Mouse (Mus musculus) neutrophil, adult 5-6 weeks (primary cell): Measurements from ENCODE around the gene Mphosph9. TPM values are rescaled to one million over a fixed set of nuclear protein-coding genes. Genes with fewer than 3 reads are reported as not detected.
"Not testable (repeated sequence)": the region's sequence is repeated elsewhere in the genome, so short reads cannot be mapped to it uniquely, and the experiment has no call there.

Experiments
- ATAC-seq: fragments of 151-379, 151-347 bp; 2 replicates; pipeline ENCODE4 v1.8.0; 2017; ENCODE audit warnings: mild to moderate bottlenecking, moderate TSS enrichment; ENCODE audit not compliant: insufficient number of reproducible peaks, poor library complexity, low FRiP score, severe bottlenecking; ENCODE audit errors: extremely low read depth
- total RNA-seq: library from RNA; stranded (forward); fragments of 200-1000 nt; gene quantifications from 2 replicates; pipeline ENCODE4 v1.2.3, GENCODE M21; 2017

The Mphosph9 gene
- total RNA-seq, 1 experiment from 2014 or later = 18.3 TPM

DNA sequence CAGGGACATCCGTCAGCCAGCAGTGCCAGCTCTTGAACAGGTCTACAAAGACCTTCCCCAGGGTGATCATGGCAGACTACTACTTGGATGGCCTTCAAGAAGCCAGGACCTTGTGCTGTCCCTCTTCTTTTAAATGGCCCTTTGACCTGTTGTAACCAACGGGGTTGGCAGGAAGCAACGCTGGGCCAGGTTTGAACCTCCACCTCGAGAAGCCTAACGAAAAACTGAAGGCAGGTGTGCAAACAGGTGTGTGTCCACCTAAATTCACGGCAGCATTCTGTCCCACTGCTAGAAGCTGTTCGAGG, 106.1 kb downstream of the Mphosph9 start:
- ATAC-seq = no peak

DNA sequence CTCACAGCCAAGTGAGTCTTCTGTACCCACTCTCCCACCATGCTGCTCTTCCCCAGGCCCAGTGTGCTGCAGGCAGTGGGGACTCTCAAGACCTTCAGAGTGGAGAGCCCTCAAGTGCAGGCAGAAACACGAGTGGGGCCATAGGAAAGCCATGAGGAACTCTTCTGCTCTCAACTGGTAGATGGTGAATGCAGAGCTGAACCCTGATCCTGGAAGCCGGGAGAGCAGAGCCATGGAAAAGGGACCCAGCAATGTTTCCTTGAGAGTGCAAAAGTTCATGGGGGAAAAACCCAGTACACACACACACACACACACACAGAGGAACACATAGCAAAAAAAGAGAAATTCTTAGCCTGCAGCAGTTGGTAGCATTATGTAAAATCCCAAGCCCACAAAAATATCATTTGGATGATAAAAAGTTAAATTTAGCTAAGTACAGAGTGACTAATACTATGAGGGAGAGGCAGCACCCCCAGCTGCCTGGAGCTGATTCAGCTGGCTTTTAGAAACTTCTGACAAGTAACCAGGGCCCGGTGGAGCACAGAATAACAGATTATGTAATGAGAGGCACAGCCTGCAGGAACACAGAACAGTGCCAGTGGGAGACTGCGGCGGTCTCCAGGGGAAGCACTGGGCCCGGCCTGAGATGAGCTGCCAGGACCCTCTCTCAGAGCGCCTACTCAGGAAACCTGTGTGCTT, 106.6 kb downstream of the Mphosph9 start:
- no peak for ATAC-seq

DNA sequence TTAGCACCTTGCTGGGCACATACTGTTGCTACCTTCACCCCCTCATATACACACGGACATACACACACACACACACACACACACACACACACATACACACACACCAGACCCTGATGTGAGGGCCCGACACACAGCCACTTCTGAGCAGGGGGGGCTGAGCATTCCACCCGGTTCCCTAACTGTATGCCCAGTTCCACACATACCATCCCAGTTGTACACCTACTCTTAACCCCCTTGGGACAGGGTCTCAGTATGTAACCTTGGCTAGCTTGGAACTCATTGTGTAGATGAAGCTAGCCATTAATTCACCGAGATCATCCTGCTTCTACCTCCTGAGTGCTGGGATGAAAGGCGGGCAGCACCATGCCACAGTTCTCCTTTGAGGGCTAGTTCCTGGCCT, 107.2 kb downstream of the Mphosph9 start:
- ATAC-seq = no peak

- ATAC-seq = no peak
These were observed 108.3 kb downstream of the Mphosph9 start for GRCm38 (mm10) chr5:124219431-124219830.

DNA sequence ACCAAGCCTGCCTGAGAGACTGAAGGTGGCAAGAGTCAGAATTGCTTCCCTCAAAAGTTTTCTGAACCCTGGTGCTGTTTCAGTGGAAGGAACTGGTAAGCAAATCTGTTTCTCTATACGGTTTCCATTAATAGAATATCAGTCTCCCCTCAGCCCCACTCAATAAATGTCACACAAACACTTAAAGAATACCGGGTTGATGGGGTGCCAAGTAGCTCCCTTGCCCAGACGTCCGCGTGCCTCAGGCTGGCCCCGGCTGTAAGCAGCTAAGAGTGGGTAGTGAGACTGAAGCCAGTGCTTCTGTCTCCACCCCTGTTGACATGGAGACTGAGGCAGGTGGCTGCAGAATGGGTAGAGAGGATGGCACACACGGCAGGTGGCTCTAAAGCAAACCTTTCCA, 108.8 kb downstream of the Mphosph9 start:
- ATAC-seq = no peak

DNA sequence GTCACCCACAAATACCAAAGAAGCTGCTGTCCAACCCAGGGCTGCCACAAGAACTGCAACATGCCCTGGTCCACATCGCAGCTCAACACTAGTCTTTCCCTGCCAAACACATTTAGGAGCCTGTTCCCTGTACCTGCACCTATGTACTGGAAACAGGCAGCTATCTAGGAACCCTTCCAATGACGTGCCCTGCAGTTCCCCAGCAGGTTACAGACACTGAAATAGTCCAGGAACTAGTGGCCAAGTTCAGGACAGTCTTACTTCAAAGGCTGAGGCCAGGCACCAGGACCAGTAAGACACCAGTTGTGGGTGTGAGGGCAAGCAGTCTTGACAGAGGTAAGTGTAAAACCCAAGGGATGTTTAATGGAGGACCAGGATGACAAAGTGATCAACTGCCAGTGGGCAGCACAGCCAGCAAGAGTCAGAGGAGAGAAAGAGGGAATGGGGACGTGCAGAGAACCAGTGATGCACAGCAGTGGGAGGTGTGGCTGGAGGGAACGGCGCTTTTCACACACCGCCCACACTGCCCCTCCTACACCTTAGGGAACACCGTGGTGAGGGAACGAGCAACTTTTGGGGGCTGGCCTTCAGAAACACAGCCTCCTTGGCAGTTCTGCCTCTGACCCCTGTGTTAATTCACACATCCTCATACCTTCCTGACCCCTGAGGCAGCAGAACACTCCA, 110.1 kb downstream of the Mphosph9 start:
- ATAC-seq = no peak

DNA sequence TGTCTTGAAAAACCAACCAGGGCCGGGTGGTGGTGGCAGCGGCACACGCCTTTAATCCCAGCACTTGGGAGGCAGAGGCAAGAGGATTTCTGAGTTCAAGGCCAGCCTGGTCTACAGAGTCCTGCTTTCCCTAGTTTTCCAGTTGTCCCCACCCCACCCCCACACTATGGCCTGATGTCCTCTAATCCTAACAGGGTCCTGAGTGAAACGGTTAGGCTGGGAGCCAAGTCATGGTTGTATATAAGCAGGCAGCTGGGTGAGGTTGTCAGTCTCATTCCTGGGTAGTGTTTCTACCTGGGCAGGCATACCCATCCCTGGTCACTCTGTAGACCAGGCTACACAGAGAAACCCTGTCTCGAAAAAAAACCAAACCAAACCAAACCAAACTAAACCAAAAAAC, 110.7 kb downstream of the Mphosph9 start:
- ATAC-seq = not testable (repeated sequence)

DNA sequence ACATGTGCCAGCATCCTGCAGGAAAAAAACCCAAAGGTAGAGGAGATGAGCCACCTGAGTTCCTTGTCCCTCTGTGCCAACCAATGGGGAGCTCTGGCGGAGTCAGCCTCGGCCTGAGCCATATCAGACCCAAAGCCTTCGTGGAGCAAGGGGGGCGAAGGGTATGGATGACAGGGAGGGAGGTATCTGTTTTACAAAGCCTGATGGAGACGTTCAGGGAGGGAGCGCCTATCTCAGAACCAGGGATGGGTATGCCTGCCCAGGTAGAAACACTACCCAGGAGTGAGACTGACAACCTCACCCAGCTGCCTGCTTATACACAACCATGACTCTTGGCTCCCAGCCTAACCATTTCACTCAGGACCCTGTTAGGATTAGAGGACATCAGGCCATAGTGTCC, 111.4 kb downstream of the Mphosph9 start:
- ATAC-seq = no peak

GRCm38 (mm10) chr5:124215647-124216046, 112.1 kb downstream of the Mphosph9 start:
- ATAC-seq = no peak

DNA sequence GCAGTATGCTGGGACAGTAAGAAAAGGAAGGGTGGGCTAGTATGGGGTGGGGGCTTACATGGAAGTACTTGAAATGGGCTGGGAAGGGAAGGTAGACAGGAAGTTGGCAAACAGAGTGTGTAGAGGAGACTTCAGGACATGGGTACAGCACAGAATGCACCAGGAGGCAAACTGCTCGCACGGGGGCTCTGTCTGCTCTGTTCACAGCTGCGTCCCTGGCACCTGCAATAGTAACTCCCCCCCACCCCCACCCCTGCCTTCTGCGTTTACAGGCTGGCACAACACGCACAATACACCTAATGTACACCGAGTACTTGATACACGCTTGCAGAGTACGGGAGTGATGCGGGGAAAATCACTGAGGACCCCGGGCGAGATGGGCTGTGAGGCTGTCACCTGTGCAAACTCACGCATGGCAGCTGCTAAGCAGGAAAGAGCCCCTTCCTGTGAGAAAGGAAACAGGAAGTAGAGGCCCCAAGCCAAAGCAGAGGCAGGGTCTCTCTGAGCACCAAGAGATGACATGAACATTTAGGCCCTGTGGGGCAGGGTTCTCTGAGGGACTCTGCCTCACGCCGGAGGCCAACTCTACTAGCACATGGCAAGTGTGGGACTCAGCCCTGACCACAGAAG, 113.1 kb downstream of the Mphosph9 start:
- peak; percentile 14; the same call in 1 of the 2 replicates for ATAC-seq

GRCm38 (mm10) chr5:124213588-124214469, 113.9 kb downstream of the Mphosph9 start:
- ATAC-seq = no peak; the same call in 1 of the 2 replicates

DNA sequence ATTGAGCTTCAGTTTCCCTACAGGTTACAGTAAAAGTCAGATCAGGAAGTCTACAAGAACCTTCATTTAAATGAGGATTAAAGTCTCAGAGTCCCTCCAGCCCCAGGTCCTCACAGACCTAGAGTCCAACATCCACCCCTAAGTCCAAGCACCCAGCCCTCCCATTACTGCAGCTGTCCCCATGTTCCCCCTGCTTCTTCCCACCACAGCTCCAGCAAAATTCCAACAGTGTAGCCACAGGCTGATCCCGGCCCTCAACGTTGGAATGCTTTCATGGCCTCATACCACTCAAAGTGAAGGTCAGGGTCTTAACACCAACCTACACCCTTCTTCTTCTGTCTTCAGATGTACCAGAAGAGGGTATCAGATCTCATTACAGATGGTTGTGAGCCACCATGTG, 116.1 kb downstream of the Mphosph9 start:
- no peak for ATAC-seq

- no peak for ATAC-seq
These were observed 116.5 kb downstream of the Mphosph9 start for GRCm38 (mm10) chr5:124211234-124211633.

GRCm38 (mm10) chr5:124210281-124211016, 117.3 kb downstream of the Mphosph9 start:
- ATAC-seq = no peak

DNA sequence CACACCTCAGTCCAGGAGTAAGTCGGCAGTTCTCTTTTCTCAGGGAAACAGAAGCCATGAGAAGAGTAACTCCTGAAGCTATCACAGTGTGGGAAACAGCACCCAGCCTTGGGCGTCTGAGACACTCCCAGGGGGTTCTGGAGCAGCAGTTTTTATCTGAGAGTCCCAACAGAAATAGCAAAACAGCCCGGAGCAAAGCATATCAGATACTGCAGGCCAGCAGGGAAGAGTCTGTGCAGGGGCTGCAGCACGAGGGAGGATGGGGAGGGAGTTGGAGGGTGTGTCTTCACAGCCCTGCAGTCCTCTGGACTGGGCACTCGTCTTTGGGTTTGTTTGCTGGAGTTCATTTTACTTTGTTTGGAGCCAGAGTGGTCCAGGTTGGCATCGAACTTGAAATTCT, 117.9 kb downstream of the Mphosph9 start:
- no peak for ATAC-seq

GRCm38 (mm10) chr5:124208030-124208429, 119.7 kb downstream of the Mphosph9 start:
- ATAC-seq = no peak

GRCm38 (mm10) chr5:124206481-124207038, 121.2 kb downstream of the Mphosph9 start:
- ATAC-seq = no peak

DNA sequence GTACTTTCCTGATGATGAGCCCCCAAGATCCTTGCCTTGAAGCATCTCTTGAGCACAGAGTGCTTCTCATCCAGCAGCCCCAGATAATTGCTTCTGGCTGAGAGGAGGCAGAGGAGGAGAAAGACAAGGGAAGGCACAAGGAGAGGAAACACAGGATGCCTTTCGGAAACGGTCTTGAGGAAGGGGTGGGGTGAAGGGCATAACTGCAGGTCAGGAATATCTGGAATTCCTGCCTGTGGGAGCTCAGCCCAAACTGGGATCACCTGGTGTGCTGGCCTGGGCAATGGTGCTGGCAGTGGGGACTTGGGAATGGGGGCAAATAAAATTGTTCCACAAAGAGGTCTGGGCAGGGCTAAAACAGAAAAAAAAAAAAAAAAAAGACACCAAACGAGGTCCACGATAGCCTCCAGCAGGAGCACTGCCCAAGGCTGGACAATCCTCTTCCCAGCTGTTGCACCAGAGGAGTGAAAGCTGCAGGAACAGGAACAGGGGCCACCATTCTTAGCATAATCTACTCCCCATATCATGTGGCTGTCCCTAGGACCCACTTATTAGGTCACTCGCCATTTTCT, 121.9 kb downstream of the Mphosph9 start:
- ATAC-seq = no peak
